Mouse (Mus musculus): Measurements from ENCODE around the gene Ppcdc. TPM values are rescaled to one million over a fixed set of nuclear protein-coding genes. Genes with fewer than 3 reads are reported as not detected.

Ppcdc gene
- total RNA-seq, 2 experiments from 2014 or later: 10.5 to 34.8 TPM

GRCm38 (mm10) chr9:57389131-57389530 lies 50.8 kb downstream of the Ppcdc start:
- ATAC-seq (replicated peaks; ENCODE audit: low FRiP score, low TSS enrichment, poor library complexity, severe bottlenecking): 0 out of 2 replicates have a peak, but pooled peaks have one; percentile 34

GRCm38 (mm10) chr9:57386926-57387325 lies 53.0 kb downstream of the Ppcdc start:
- ATAC-seq (replicated peaks; ENCODE audit: low FRiP score, low TSS enrichment, poor library complexity, severe bottlenecking): no peak

- ATAC-seq (replicated peaks; ENCODE audit: low FRiP score, low TSS enrichment, poor library complexity, severe bottlenecking): no peak
Observed at GRCm38 (mm10) chr9:57384621-57385020, 55.3 kb downstream of the Ppcdc start.

- ATAC-seq (replicated peaks; ENCODE audit: low FRiP score, low TSS enrichment, poor library complexity, severe bottlenecking): no peak
Observed at GRCm38 (mm10) chr9:57360999-57361398, 78.9 kb downstream of the Ppcdc start.

- no peak for ATAC-seq (replicated peaks; ENCODE audit: low FRiP score, low TSS enrichment, poor library complexity, severe bottlenecking)
Observed at GRCm38 (mm10) chr9:57354377-57355183, 85.3 kb downstream of the Ppcdc start.

- ATAC-seq (replicated peaks; ENCODE audit: low FRiP score, low TSS enrichment, poor library complexity, severe bottlenecking): no peak
Observed at GRCm38 (mm10) chr9:57351277-57351676, 88.6 kb downstream of the Ppcdc start.

- no peak for ATAC-seq (replicated peaks; ENCODE audit: low FRiP score, low TSS enrichment, poor library complexity, severe bottlenecking)
Observed at GRCm38 (mm10) chr9:57345902-57346301, 94.0 kb downstream of the Ppcdc start.

- no peak for ATAC-seq (replicated peaks; ENCODE audit: low FRiP score, low TSS enrichment, poor library complexity, severe bottlenecking)
Observed at GRCm38 (mm10) chr9:57343752-57344151, 96.2 kb downstream of the Ppcdc start.

- ATAC-seq (replicated peaks; ENCODE audit: low FRiP score, low TSS enrichment, poor library complexity, severe bottlenecking): no peak
Observed at GRCm38 (mm10) chr9:57342906-57343474, 96.9 kb downstream of the Ppcdc start.

- ATAC-seq (replicated peaks; ENCODE audit: low FRiP score, low TSS enrichment, poor library complexity, severe bottlenecking): no peak
Observed at GRCm38 (mm10) chr9:57342186-57342585, 97.7 kb downstream of the Ppcdc start.

- no peak for ATAC-seq (replicated peaks; ENCODE audit: low FRiP score, low TSS enrichment, poor library complexity, severe bottlenecking)
Observed at GRCm38 (mm10) chr9:57340361-57340760, 99.6 kb downstream of the Ppcdc start.

- 0 out of 2 replicates have a peak, but pooled peaks have one; percentile 41 for ATAC-seq (replicated peaks; ENCODE audit: low FRiP score, low TSS enrichment, poor library complexity, severe bottlenecking)
Observed at GRCm38 (mm10) chr9:57339577-57340210, 100.2 kb downstream of the Ppcdc start.

- no peak for ATAC-seq (replicated peaks; ENCODE audit: low FRiP score, low TSS enrichment, poor library complexity, severe bottlenecking)
Observed at GRCm38 (mm10) chr9:57338706-57339105, 101.2 kb downstream of the Ppcdc start.

Other genes with a start within 250 kb of the Ppcdc start
- not detected in 2 replicates for gene Trcg1, start 203.6 kb downstream of the Ppcdc start, total RNA-seq (2014; fragmentation: Nextera tagmentation)
- gene Trcg1, start 203.6 kb downstream of the Ppcdc start, total RNA-seq (2017): not detected in 2 replicates
- gene 1700017B05Rik, start 177.5 kb downstream of the Ppcdc start, total RNA-seq (2014; fragmentation: Nextera tagmentation): 81.6 and 83.6 TPM in 2 replicates
- gene 1700017B05Rik, start 177.5 kb downstream of the Ppcdc start, total RNA-seq (2017): 13.8 and 33.3 TPM in 2 replicates
- gene Scamp5, start 27.9 kb upstream of the Ppcdc start, total RNA-seq (2014; fragmentation: Nextera tagmentation): not detected in 2 replicates
- gene Scamp5, start 27.9 kb upstream of the Ppcdc start, total RNA-seq (2017): not detected in 2 replicates
- not detected in 2 replicates for gene Rpp25, start 63.9 kb upstream of the Ppcdc start, total RNA-seq (2014; fragmentation: Nextera tagmentation)
- gene Rpp25, start 63.9 kb upstream of the Ppcdc start, total RNA-seq (2017): not detected in 2 replicates
- 479 and 484 TPM in 2 replicates for gene Cox5a, start 81.2 kb upstream of the Ppcdc start, total RNA-seq (2014; fragmentation: Nextera tagmentation)
- 60.4 and 80.0 TPM in 2 replicates for gene Cox5a, start 81.2 kb upstream of the Ppcdc start, total RNA-seq (2017)
- 12.1 and 12.7 TPM in 2 replicates for gene Fam219b, start 97.4 kb upstream of the Ppcdc start, total RNA-seq (2014; fragmentation: Nextera tagmentation)
- gene Fam219b, start 97.4 kb upstream of the Ppcdc start, total RNA-seq (2017): 9.2 and 10.0 TPM in 2 replicates
- 13.5 and 16.6 TPM in 2 replicates for gene Mpi, start 112.6 kb upstream of the Ppcdc start, total RNA-seq (2014; fragmentation: Nextera tagmentation)
- 6.6 and 6.7 TPM in 2 replicates for gene Mpi, start 112.6 kb upstream of the Ppcdc start, total RNA-seq (2017)
- 21.5 and 45.2 TPM in 2 replicates for gene Scamp2, start 120.8 kb upstream of the Ppcdc start, total RNA-seq (2014; fragmentation: Nextera tagmentation)
- 10.1 and 22.2 TPM in 2 replicates for gene Scamp2, start 120.8 kb upstream of the Ppcdc start, total RNA-seq (2017)
- gene Ulk3, start 149.3 kb upstream of the Ppcdc start, total RNA-seq (2014; fragmentation: Nextera tagmentation): 8.7 and 16.7 TPM in 2 replicates
- gene Ulk3, start 149.3 kb upstream of the Ppcdc start, total RNA-seq (2017): 2.6 and 3.8 TPM in 2 replicates
- not detected in 2 replicates for gene Cplx3, start 166.2 kb upstream of the Ppcdc start, total RNA-seq (2014; fragmentation: Nextera tagmentation)
- not detected in 2 replicates for gene Cplx3, start 166.2 kb upstream of the Ppcdc start, total RNA-seq (2017)
- not detected in 2 replicates for gene Lman1l, start 180.7 kb upstream of the Ppcdc start, total RNA-seq (2014; fragmentation: Nextera tagmentation)
- not detected in 2 replicates for gene Lman1l, start 180.7 kb upstream of the Ppcdc start, total RNA-seq (2017)
- 151 and 213 TPM in 2 replicates for gene Csk, start 213.5 kb upstream of the Ppcdc start, total RNA-seq (2014; fragmentation: Nextera tagmentation)
- gene Csk, start 213.5 kb upstream of the Ppcdc start, total RNA-seq (2017): 158 and 213 TPM in 2 replicates
- gene Cyp1a2, start 243.6 kb upstream of the Ppcdc start, total RNA-seq (2014; fragmentation: Nextera tagmentation): not detected in 2 replicates
- not detected in 2 replicates for gene Cyp1a2, start 243.6 kb upstream of the Ppcdc start, total RNA-seq (2017)
- gene Cyp1a1, start 247.8 kb upstream of the Ppcdc start, total RNA-seq (2014; fragmentation: Nextera tagmentation): 0.52 and 1.7 TPM in 2 replicates
- gene Cyp1a1, start 247.8 kb upstream of the Ppcdc start, total RNA-seq (2017): 1.3 TPM in 1 of 2 replicates, not detected in the other

Data from megakaryocyte-erythroid progenitor cell, adult 5-6 weeks (primary cell).